Mouse (Mus musculus) intestine, embryonic 16.5 days (tissue): ENCODE results near the gene Ccdc182. TPM values are rescaled to one million over a fixed set of nuclear protein-coding genes. Genes with fewer than 3 reads are reported as not detected.
A peak's percentile ranks its signal among the peaks of the same experiment; 100 is the strongest.

Experiments
- ATAC-seq: fragments of 200-750 bp; cut with Nextera tagmentation; 2 replicates; pipeline ENCODE4 v1.8.0; 2017; ENCODE audit warnings: moderate TSS enrichment, moderate library complexity
- H3K27ac ChIP-seq: fragments of 300-500 bp; sonication (generic); 2 replicates; pipeline ENCODE4 v1.5.1; 2014; ENCODE audit warnings: mild to moderate bottlenecking, low read length
- H3K27me3 ChIP-seq: fragments of 300-500 bp; sonication (generic); replicated peaks from 2 replicates; pipeline ENCODE4 v1.6.1; 2014; ENCODE audit warnings: low read length, control low read depth, mixed read lengths; ENCODE audit not compliant: control insufficient read depth, insufficient read depth
- H3K36me3 ChIP-seq: fragments of 300-500 bp; sonication (generic); 2 replicates; pipeline ENCODE4 v1.6.1; 2014; ENCODE audit warnings: low read length, control low read depth; ENCODE audit not compliant: control insufficient read depth, insufficient read depth
- H3K4me1 ChIP-seq: fragments of 300-500 bp; sonication (generic); 2 replicates; pipeline ENCODE4 v1.6.1; 2014; ENCODE audit warnings: low read length, control low read depth, mixed read lengths; ENCODE audit not compliant: control insufficient read depth, insufficient read depth
- H3K4me2 ChIP-seq: fragments of 300-500 bp; sonication (generic); 2 replicates; pipeline ENCODE4 v1.6.1; 2014; ENCODE audit warnings: low read depth, low read length, control low read depth
- H3K4me3 ChIP-seq: fragments of 300-500 bp; sonication (generic); 2 replicates; pipeline ENCODE4 v1.5.1; 2014; ENCODE audit warnings: mild to moderate bottlenecking, low read length
- H3K9ac ChIP-seq: fragments of 300-500 bp; sonication (generic); 2 replicates; pipeline ENCODE4 v1.6.1; 2014; ENCODE audit warnings: low read depth, low read length
- H3K9me3 ChIP-seq: fragments of 300-500 bp; sonication (generic); 2 replicates; pipeline ENCODE4 v1.6.1; 2016; ENCODE audit warnings: low read length, control low read depth; ENCODE audit not compliant: control insufficient read depth
- WGBS: fragments of 180-500 bp; shearing (Covaris S2); extraction: QIAGEN DNeasy Blood & Tissue Kit; methylation state at CpG from one replicate; pipeline ENCODE4 v1.1.7; 2014; 5-methylcytosine and 5-hydroxymethylcytosine counted together
- polyA plus RNA-seq: library from polyadenylated mRNA; unstranded; fragments of >200 nt; fragmentation: Nextera tagmentation; extraction: Ambion mirVana; gene quantifications from 2 replicates; pipeline ENCODE4 v1.2.1, GENCODE M21; 2015

Gene Ccdc182
- polyA plus RNA-seq, 1 experiment from 2014 or later, result not detected

GRCm38 (mm10) chr11:88276534-88277308, 17.1 kb upstream of the Ccdc182 start:
- ATAC-seq, result no peak
- no peaks in the 10 kb centered on the region for H3K9me3 ChIP-seq
- H3K27me3 ChIP-seq, result no peaks in the 10 kb centered on the region
- H3K4me3 ChIP-seq, result no peak overlapping the region
- no peak overlapping the region for H3K9ac ChIP-seq
- H3K4me1 ChIP-seq, result peaks cover 16% of the 10 kb centered on the region
- H3K27ac ChIP-seq, result no peak overlapping the region
- H3K36me3 ChIP-seq, result no peaks in the 10 kb centered on the region
- WGBS, result 46% methylated on average over 19 of the region's 19 CpGs
- no peak overlapping the region for H3K4me2 ChIP-seq

- H3K4me1 ChIP-seq, result peaks cover 16% of the 10 kb centered on the region
- no peaks in the 10 kb centered on the region for H3K36me3 ChIP-seq
- 52% methylated on average over 4 of the region's 4 CpGs for WGBS
- no peak overlapping the region for H3K9ac ChIP-seq
- H3K4me3 ChIP-seq, result no peak overlapping the region
- H3K9me3 ChIP-seq, result no peaks in the 10 kb centered on the region
- ATAC-seq, result no peak
- no peak overlapping the region for H3K4me2 ChIP-seq
- no peaks in the 10 kb centered on the region for H3K27me3 ChIP-seq
- no peak overlapping the region for H3K27ac ChIP-seq
Measured at GRCm38 (mm10) chr11:88279006-88279405, 14.9 kb upstream of the Ccdc182 start.

GRCm38 (mm10) chr11:88280426-88280836, 13.4 kb upstream of the Ccdc182 start:
- no peak for ATAC-seq
- Histone ChIP-seq H3K27ac (no peak overlapping the region), H3K4me1 (peaks cover 7% of the 10 kb centered on the region; the same call in 1 of the 2 replicates), H3K27me3 (no peaks in the 10 kb centered on the region), H3K4me2 (no peak overlapping the region), H3K9ac (no peak overlapping the region), H3K36me3 (no peaks in the 10 kb centered on the region), H3K4me3 (no peak overlapping the region), H3K9me3 (no peaks in the 10 kb centered on the region)
- 39% methylated on average over 8 of the region's 8 CpGs for WGBS

- Histone ChIP-seq H3K27ac (no peak overlapping the region), H3K4me2 (no peak overlapping the region), H3K9ac (no peak overlapping the region), H3K4me1 (peaks cover 6% of the 10 kb centered on the region; the same call in 1 of the 2 replicates), H3K4me3 (no peak overlapping the region), H3K27me3 (no peaks in the 10 kb centered on the region), H3K9me3 (no peaks in the 10 kb centered on the region), H3K36me3 (no peaks in the 10 kb centered on the region)
- ATAC-seq, result no peak
- WGBS, result 71% methylated on average over 8 of the region's 8 CpGs
Measured at GRCm38 (mm10) chr11:88281428-88282119, 12.3 kb upstream of the Ccdc182 start.

- no peak overlapping the region for H3K9ac ChIP-seq
- 94% methylated on average over 2 of the region's 2 CpGs for WGBS
- H3K4me3 ChIP-seq, result no peak overlapping the region
- no peak for ATAC-seq
- H3K27ac ChIP-seq, result no peak overlapping the region
- no peaks in the 10 kb centered on the region for H3K4me1 ChIP-seq
- no peaks in the 10 kb centered on the region for H3K36me3 ChIP-seq
- H3K9me3 ChIP-seq, result no peaks in the 10 kb centered on the region
- H3K4me2 ChIP-seq, result no peak overlapping the region
- no peaks in the 10 kb centered on the region for H3K27me3 ChIP-seq
Measured at GRCm38 (mm10) chr11:88282516-88282915, 11.3 kb upstream of the Ccdc182 start.

- Histone ChIP-seq H3K4me3 (no peak overlapping the region), H3K27me3 (no peaks in the 10 kb centered on the region), H3K4me2 (no peak overlapping the region), H3K9me3 (no peaks in the 10 kb centered on the region), H3K36me3 (no peaks in the 10 kb centered on the region), H3K27ac (no peak overlapping the region), H3K4me1 (no peaks in the 10 kb centered on the region), H3K9ac (no peak overlapping the region)
- 60% methylated on average over 8 of the region's 8 CpGs for WGBS
- no peak for ATAC-seq
Measured at GRCm38 (mm10) chr11:88286019-88286418, 7.8 kb upstream of the Ccdc182 start.

- no peak overlapping the region for H3K4me2 ChIP-seq
- 43% methylated on average over 11 of the region's 11 CpGs for WGBS
- H3K4me1 ChIP-seq, result no peaks in the 10 kb centered on the region
- H3K4me3 ChIP-seq, result no peak overlapping the region
- 0 out of 2 replicates have a peak, but pooled peaks have one; percentile 9 for ATAC-seq
- no peaks in the 10 kb centered on the region for H3K27me3 ChIP-seq
- H3K36me3 ChIP-seq, result no peaks in the 10 kb centered on the region
- H3K9ac ChIP-seq, result no peak overlapping the region
- no peaks in the 10 kb centered on the region for H3K9me3 ChIP-seq
- H3K27ac ChIP-seq, result no peak overlapping the region
Measured at GRCm38 (mm10) chr11:88288400-88288799, 5.5 kb upstream of the Ccdc182 start.

GRCm38 (mm10) chr11:88288805-88289340, 5.0 kb upstream of the Ccdc182 start:
- no peak overlapping the region for H3K27ac ChIP-seq
- H3K36me3 ChIP-seq, result no peaks in the 10 kb centered on the region
- 36% methylated on average over 12 of the region's 12 CpGs for WGBS
- H3K4me2 ChIP-seq, result no peak overlapping the region
- 0 out of 2 replicates have a peak, but pooled peaks have one; percentile 13 for ATAC-seq
- no peaks in the 10 kb centered on the region for H3K9me3 ChIP-seq
- no peak overlapping the region for H3K9ac ChIP-seq
- H3K4me3 ChIP-seq, result no peak overlapping the region
- H3K27me3 ChIP-seq, result no peaks in the 10 kb centered on the region
- H3K4me1 ChIP-seq, result no peaks in the 10 kb centered on the region

GRCm38 (mm10) chr11:88291245-88291644, 2.6 kb upstream of the Ccdc182 start:
- Histone ChIP-seq H3K27me3 (no peaks in the 10 kb centered on the region), H3K9ac (no peak overlapping the region), H3K4me3 (no peak overlapping the region), H3K4me1 (no peaks in the 10 kb centered on the region), H3K4me2 (no peak overlapping the region), H3K36me3 (no peaks in the 10 kb centered on the region), H3K9me3 (no peaks in the 10 kb centered on the region), H3K27ac (no peak overlapping the region)
- ATAC-seq, result no peak
- 58% methylated on average over 4 of the region's 4 CpGs for WGBS
